Mouse (Mus musculus): ENCODE measurements around the gene Gm28051.

GRCm38 (mm10) chr12:102704457-102705198 lies 52.9 kb downstream of the Gm28051 start, which contains the start of gene Itpk1:
- TF ChIP-seq POLR2A (IDR thresholded peaks at IDR 0.05; ENCODE audit: control insufficient read depth, extremely low read depth, insufficient read depth, low read length, poor library complexity) = peak; percentile 12; the same call in 1 of the 2 replicates
- no peak for TF ChIP-seq CTCF (IDR thresholded peaks at IDR 0.05; ENCODE audit: borderline replicate concordance, control insufficient read depth, extremely low read depth, insufficient read depth, low read length, poor library complexity)

Measured in thymus, adult 2 months (tissue).